Mouse (Mus musculus) midbrain, embryonic 12.5 days (tissue): ENCODE measurements around the gene Msmp. TPM values are rescaled to one million over a fixed set of nuclear protein-coding genes. Genes with fewer than 3 reads are reported as not detected.
"Not testable (repeated sequence)": the region's sequence is repeated elsewhere in the genome, so short reads cannot be mapped to it uniquely, and the experiment has no call there.

ENCODE experiments used
- ATAC-seq: fragments of 200-750 bp; cut with Nextera tagmentation; 2 replicates; pipeline ENCODE4 v1.8.0; 2017; ENCODE audit warnings: low read depth, moderate TSS enrichment, moderate library complexity; ENCODE audit not compliant: low FRiP score
- H3K27ac ChIP-seq: fragments of 300-500 bp; sonication (generic); replicated peaks from 2 replicates; pipeline ENCODE4 v1.5.1; 2016; ENCODE audit warnings: mild to moderate bottlenecking
- H3K27me3 ChIP-seq: fragments of 300-500 bp; sonication (generic); 2 replicates; pipeline ENCODE4 v1.6.1; 2016; ENCODE audit warnings: mild to moderate bottlenecking
- H3K36me3 ChIP-seq: fragments of 300-500 bp; sonication (generic); 2 replicates; pipeline ENCODE4 v1.6.1; 2016
- H3K4me1 ChIP-seq: fragments of 300-500 bp; sonication (generic); 2 replicates; pipeline ENCODE4 v1.6.1; 2016
- H3K4me2 ChIP-seq: fragments of 300-500 bp; sonication (generic); replicated peaks from 2 replicates; pipeline ENCODE4 v1.6.1; 2016; ENCODE audit warnings: mild to moderate bottlenecking, moderate library complexity
- H3K4me3 ChIP-seq: fragments of 300-500 bp; sonication (generic); 2 replicates; pipeline ENCODE4 v1.5.1; 2016; ENCODE audit warnings: mild to moderate bottlenecking
- H3K9ac ChIP-seq: fragments of 300-500 bp; sonication (generic); replicated peaks from 2 replicates; pipeline ENCODE4 v1.6.1; 2016; ENCODE audit warnings: mild to moderate bottlenecking, moderate library complexity
- H3K9me3 ChIP-seq: fragments of 300-500 bp; sonication (generic); 2 replicates; pipeline ENCODE4 v1.6.1; 2016; ENCODE audit warnings: mild to moderate bottlenecking
- WGBS: fragments of 180-500 bp; shearing (Covaris S2); methylation state at CpG from one replicate; pipeline ENCODE4 v1.1.7; 2016; 5-methylcytosine and 5-hydroxymethylcytosine counted together
- polyA plus RNA-seq: library from polyadenylated mRNA; unstranded; fragments of >200 nt; fragmentation: Nextera tagmentation; extraction: Ambion mirVana; gene quantifications from 2 replicates; pipeline ENCODE4 v1.2.1, GENCODE M21; 2016

Gene Msmp
- polyA plus RNA-seq, 1 experiment from 2014 or later = 1.8 TPM

GRCm38 (mm10) chr4:43613060-43613730, 28.9 kb upstream of the Msmp start:
- no peaks in the 10 kb centered on the region for H3K9me3 ChIP-seq
- H3K4me1 ChIP-seq = no peaks in the 10 kb centered on the region
- no peak overlapping the region for H3K9ac ChIP-seq
- H3K27me3 ChIP-seq = no peaks in the 10 kb centered on the region
- WGBS = 63% methylated on average over 3 of the region's 3 CpGs
- H3K27ac ChIP-seq = no peak overlapping the region
- no peak overlapping the region for H3K4me2 ChIP-seq
- no peak for ATAC-seq
- no peak overlapping the region for H3K4me3 ChIP-seq
- no peaks in the 10 kb centered on the region for H3K36me3 ChIP-seq

GRCm38 (mm10) chr4:43612534-43612933, 28.2 kb upstream of the Msmp start:
- no peak for ATAC-seq
- H3K9me3 ChIP-seq = no peaks in the 10 kb centered on the region
- no peak overlapping the region for H3K9ac ChIP-seq
- H3K27me3 ChIP-seq = no peaks in the 10 kb centered on the region
- no peaks in the 10 kb centered on the region for H3K4me1 ChIP-seq
- H3K4me2 ChIP-seq = no peak overlapping the region
- no peak overlapping the region for H3K27ac ChIP-seq
- H3K36me3 ChIP-seq = no peaks in the 10 kb centered on the region
- H3K4me3 ChIP-seq = no peak overlapping the region
- WGBS = 79% methylated on average over 10 of the region's 10 CpGs

GRCm38 (mm10) chr4:43604751-43605685, 20.7 kb upstream of the Msmp start:
- Histone ChIP-seq H3K9ac (no peak overlapping the region), H3K4me2 (no peak overlapping the region), H3K36me3 (no peaks in the 10 kb centered on the region), H3K9me3 (no peaks in the 10 kb centered on the region), H3K27ac (no peak overlapping the region), H3K4me1 (no peaks in the 10 kb centered on the region), H3K27me3 (no peaks in the 10 kb centered on the region), H3K4me3 (no peak overlapping the region)
- no peak for ATAC-seq
- 80% methylated on average over 9 of the region's 9 CpGs for WGBS

GRCm38 (mm10) chr4:43604099-43604498, 19.8 kb upstream of the Msmp start:
- Histone ChIP-seq H3K27ac (no peak overlapping the region), H3K27me3 (no peaks in the 10 kb centered on the region), H3K4me3 (no peak overlapping the region), H3K36me3 (no peaks in the 10 kb centered on the region), H3K9me3 (no peaks in the 10 kb centered on the region), H3K9ac (no peak overlapping the region), H3K4me1 (no peaks in the 10 kb centered on the region), H3K4me2 (no peak overlapping the region)
- ATAC-seq = no peak
- WGBS = 60% methylated on average over 3 of the region's 3 CpGs

GRCm38 (mm10) chr4:43600195-43600934, 16.1 kb upstream of the Msmp start:
- Histone ChIP-seq H3K9me3 (no peaks in the 10 kb centered on the region), H3K9ac (no peak overlapping the region), H3K36me3 (no peaks in the 10 kb centered on the region), H3K27ac (no peak overlapping the region), H3K27me3 (no peaks in the 10 kb centered on the region), H3K4me1 (no peaks in the 10 kb centered on the region), H3K4me2 (no peak overlapping the region), H3K4me3 (no peak overlapping the region)
- ATAC-seq = no peak
- WGBS = 83% methylated on average over 9 of the region's 9 CpGs

- H3K4me3 ChIP-seq = no peak overlapping the region
- no peak overlapping the region for H3K4me2 ChIP-seq
- no peaks in the 10 kb centered on the region for H3K9me3 ChIP-seq
- H3K36me3 ChIP-seq = no peaks in the 10 kb centered on the region
- H3K4me1 ChIP-seq = no peaks in the 10 kb centered on the region
- no peak for ATAC-seq
- no peak overlapping the region for H3K9ac ChIP-seq
- no peak overlapping the region for H3K27ac ChIP-seq
- no peaks in the 10 kb centered on the region for H3K27me3 ChIP-seq
- 79% methylated on average over 7 of the region's 7 CpGs for WGBS
Measured at GRCm38 (mm10) chr4:43598650-43599380, 14.5 kb upstream of the Msmp start.

GRCm38 (mm10) chr4:43598200-43598599, 13.9 kb upstream of the Msmp start:
- Histone ChIP-seq H3K4me3 (no peak overlapping the region), H3K27ac (no peak overlapping the region), H3K9me3 (no peaks in the 10 kb centered on the region), H3K4me2 (no peak overlapping the region), H3K4me1 (no peaks in the 10 kb centered on the region), H3K27me3 (no peaks in the 10 kb centered on the region), H3K36me3 (no peaks in the 10 kb centered on the region), H3K9ac (no peak overlapping the region)
- no peak for ATAC-seq
- WGBS = 86% methylated on average over 4 of the region's 4 CpGs

GRCm38 (mm10) chr4:43596597-43596996, 12.3 kb upstream of the Msmp start:
- H3K9ac ChIP-seq, H3K27ac ChIP-seq, H3K4me3 ChIP-seq, H3K4me2 ChIP-seq, H3K4me1 ChIP-seq, H3K9me3 ChIP-seq, ATAC-seq, H3K27me3 ChIP-seq, H3K36me3 ChIP-seq: not testable (repeated sequence)
- WGBS = 84% methylated on average over 2 of the region's 2 CpGs

- no peak overlapping the region for H3K9ac ChIP-seq
- H3K27ac ChIP-seq = no peak overlapping the region
- WGBS = 72% methylated on average over 3 of the region's 3 CpGs
- H3K4me3 ChIP-seq = no peak overlapping the region
- H3K4me1 ChIP-seq = no peaks in the 10 kb centered on the region
- no peak overlapping the region for H3K4me2 ChIP-seq
- ATAC-seq = no peak
- H3K9me3 ChIP-seq = no peaks in the 10 kb centered on the region
- no peaks in the 10 kb centered on the region for H3K27me3 ChIP-seq
- no peaks in the 10 kb centered on the region for H3K36me3 ChIP-seq
Measured at GRCm38 (mm10) chr4:43593453-43593852, 9.2 kb upstream of the Msmp start.

- H3K9me3 ChIP-seq = no peaks in the 10 kb centered on the region
- no peak overlapping the region for H3K27ac ChIP-seq
- 78% methylated on average over 3 of the region's 3 CpGs for WGBS
- no peak overlapping the region for H3K9ac ChIP-seq
- no peak for ATAC-seq
- no peak overlapping the region for H3K4me3 ChIP-seq
- no peaks in the 10 kb centered on the region for H3K36me3 ChIP-seq
- H3K27me3 ChIP-seq = no peaks in the 10 kb centered on the region
- H3K4me1 ChIP-seq = no peaks in the 10 kb centered on the region
- H3K4me2 ChIP-seq = no peak overlapping the region
Measured at GRCm38 (mm10) chr4:43591961-43592360, 7.7 kb upstream of the Msmp start.

- H3K27me3 ChIP-seq = no peaks in the 10 kb centered on the region
- H3K4me2 ChIP-seq = no peak overlapping the region
- ATAC-seq = no peak
- no peaks in the 10 kb centered on the region for H3K4me1 ChIP-seq
- no peak overlapping the region for H3K27ac ChIP-seq
- WGBS = 86% methylated on average over 5 of the region's 5 CpGs
- no peak overlapping the region for H3K9ac ChIP-seq
- no peak overlapping the region for H3K4me3 ChIP-seq
- no peaks in the 10 kb centered on the region for H3K9me3 ChIP-seq
- H3K36me3 ChIP-seq = no peaks in the 10 kb centered on the region
Measured at GRCm38 (mm10) chr4:43591543-43591942, 7.2 kb upstream of the Msmp start.
